Mouse (Mus musculus) bone marrow, adult 2 months (tissue): ENCODE measurements around the gene Rel.

ENCODE experiments used
- CTCF ChIP-seq: fragments of 200-500 bp; IDR thresholded peaks from 2 replicates; pipeline ENCODE4 v1.5.1; 2011; ENCODE audit warnings: low read length, control low read depth; ENCODE audit not compliant: control insufficient read depth, insufficient read depth
- POLR2A ChIP-seq: fragments of 200-500 bp; IDR thresholded peaks from 2 replicates; pipeline ENCODE4 v1.6.1; 2011; ENCODE audit warnings: low read depth, mild to moderate bottlenecking, control low read depth, low read length, borderline replicate concordance; ENCODE audit not compliant: control insufficient read depth

- no peak for TF ChIP-seq CTCF
- no peak for TF ChIP-seq POLR2A
Observed at GRCm38 (mm10) chr11:23688060-23688459, 82.7 kb downstream of the Rel start.
